Mouse (Mus musculus) forebrain, postnatal 0 days (tissue): ENCODE data around the gene Pard3. TPM values are rescaled to one million over a fixed set of nuclear protein-coding genes. Genes with fewer than 3 reads are reported as not detected.

Experiments used
- ATAC-seq: fragments of 200-750 bp; cut with Nextera tagmentation; 2 replicates; pipeline ENCODE4 v1.8.0; 2017; ENCODE audit warnings: mild to moderate bottlenecking, moderate library complexity
- DNase-seq: peaks from one replicate; pipeline ENCODE4 v3.0.0-alpha.2; 2015
- H3K27ac ChIP-seq: fragments of 300-500 bp; sonication (generic); 2 replicates; pipeline ENCODE4 v1.5.1; 2014; ENCODE audit warnings: low read depth, mild to moderate bottlenecking, antibody characterized with exemption, low read length, moderate library complexity, mixed read lengths
- H3K27me3 ChIP-seq: fragments of 300-500 bp; sonication (generic); 2 replicates; pipeline ENCODE4 v1.6.1; 2014; ENCODE audit warnings: mild to moderate bottlenecking, low read length, mixed read lengths; ENCODE audit not compliant: insufficient read depth
- H3K36me3 ChIP-seq: fragments of 300-500 bp; sonication (generic); 2 replicates; pipeline ENCODE4 v1.6.1; 2014; ENCODE audit warnings: mild to moderate bottlenecking, moderate library complexity; ENCODE audit not compliant: insufficient read depth
- H3K4me1 ChIP-seq: fragments of 300-500 bp; sonication (generic); 2 replicates; pipeline ENCODE4 v1.6.1; 2014; ENCODE audit warnings: antibody characterized with exemption; ENCODE audit not compliant: insufficient read depth
- H3K4me2 ChIP-seq: fragments of 300-500 bp; sonication (generic); 2 replicates; pipeline ENCODE4 v1.6.1; 2014; ENCODE audit warnings: low read depth, mild to moderate bottlenecking, moderate library complexity
- H3K4me3 ChIP-seq: fragments of 300-500 bp; sonication (generic); 2 replicates; pipeline ENCODE4 v1.5.1; 2014; ENCODE audit warnings: low read depth, low read length, mixed read lengths
- H3K9ac ChIP-seq: fragments of 300-500 bp; sonication (generic); 2 replicates; pipeline ENCODE4 v1.6.1; 2014; ENCODE audit warnings: mild to moderate bottlenecking
- H3K9me3 ChIP-seq: fragments of 300-500 bp; sonication (generic); 2 replicates; pipeline ENCODE4 v1.6.1; 2016; ENCODE audit warnings: low read length
- CTCF ChIP-seq: sonication (generic); IDR thresholded peaks from 2 replicates; pipeline ENCODE4 v1.5.1; 2016; ENCODE audit warnings: antibody characterized with exemption, control low read depth, low read depth
- WGBS: fragments of 180-500 bp; shearing (Covaris S2); extraction: QIAGEN DNeasy Blood & Tissue Kit; methylation state at CpG from one replicate; pipeline ENCODE4 v1.1.7; 2014; 5-methylcytosine and 5-hydroxymethylcytosine counted together
- polyA plus RNA-seq: library from polyadenylated mRNA; unstranded; fragments of >200 nt; fragmentation: Nextera tagmentation; extraction: Ambion mirVana; gene quantifications from 2 replicates; pipeline ENCODE4 v1.2.1, GENCODE M21; 2015
- total RNA-seq: library from RNA; depleted of rRNA; stranded (reverse); fragments of >200 nt; gene quantifications from 2 replicates; pipeline ENCODE4 v1.2.3, GENCODE M21; 2014

Gene Pard3
- total and polyA plus RNA-seq, 2 experiments from 2014 or later: 11.4 to 31.0 TPM

DNA sequence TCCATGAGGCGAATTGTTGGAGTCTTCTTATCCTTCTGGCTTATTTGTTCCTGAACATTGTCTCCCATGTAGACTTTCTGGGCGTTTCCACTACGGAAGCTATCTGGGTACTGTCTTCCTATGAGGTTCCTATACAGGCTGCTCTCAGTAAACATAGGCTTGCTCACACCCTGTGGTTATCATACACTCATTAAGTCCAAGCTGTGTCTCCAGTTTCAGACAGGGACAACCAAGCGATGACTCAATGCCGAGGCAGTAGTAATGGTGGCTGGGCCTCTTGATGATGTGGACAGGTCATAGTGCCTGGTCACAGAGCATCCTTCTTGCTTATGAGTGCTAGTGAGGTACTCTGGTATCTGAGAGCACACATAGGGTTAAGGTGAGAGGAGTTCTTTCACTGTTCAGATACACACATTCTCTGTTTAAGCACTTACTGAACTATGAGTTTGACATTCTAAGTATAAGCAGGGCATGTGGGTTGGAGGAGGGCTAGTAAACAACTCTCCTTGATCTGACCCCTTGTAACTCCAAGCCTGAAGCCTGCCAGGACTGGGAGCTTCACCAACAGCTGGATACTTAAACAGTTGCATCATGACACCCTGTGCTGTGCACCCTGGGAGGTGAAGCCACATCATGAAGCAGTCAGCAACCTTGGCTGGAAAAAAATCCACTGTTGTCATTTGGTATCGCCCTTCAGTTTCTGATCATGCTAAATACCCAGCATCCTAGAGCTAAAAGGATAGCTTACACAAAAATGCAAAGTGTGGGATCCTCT is 385.6 kb downstream of the Pard3 start:
- H3K27me3 ChIP-seq: no peaks in the 10 kb centered on the region
- no peaks in the 10 kb centered on the region for H3K9me3 ChIP-seq
- DNase-seq (no peak), ATAC-seq (no peak)
- H3K4me2 ChIP-seq: no peak overlapping the region
- no peak overlapping the region for H3K4me3 ChIP-seq
- H3K9ac ChIP-seq: no peak overlapping the region
- TF ChIP-seq CTCF: no peak
- H3K4me1 ChIP-seq: peaks cover 3% of the 10 kb centered on the region
- no peak overlapping the region for H3K27ac ChIP-seq
- 94% methylated on average over 6 of the region's 6 CpGs for WGBS
- no peaks in the 10 kb centered on the region for H3K36me3 ChIP-seq

DNA sequence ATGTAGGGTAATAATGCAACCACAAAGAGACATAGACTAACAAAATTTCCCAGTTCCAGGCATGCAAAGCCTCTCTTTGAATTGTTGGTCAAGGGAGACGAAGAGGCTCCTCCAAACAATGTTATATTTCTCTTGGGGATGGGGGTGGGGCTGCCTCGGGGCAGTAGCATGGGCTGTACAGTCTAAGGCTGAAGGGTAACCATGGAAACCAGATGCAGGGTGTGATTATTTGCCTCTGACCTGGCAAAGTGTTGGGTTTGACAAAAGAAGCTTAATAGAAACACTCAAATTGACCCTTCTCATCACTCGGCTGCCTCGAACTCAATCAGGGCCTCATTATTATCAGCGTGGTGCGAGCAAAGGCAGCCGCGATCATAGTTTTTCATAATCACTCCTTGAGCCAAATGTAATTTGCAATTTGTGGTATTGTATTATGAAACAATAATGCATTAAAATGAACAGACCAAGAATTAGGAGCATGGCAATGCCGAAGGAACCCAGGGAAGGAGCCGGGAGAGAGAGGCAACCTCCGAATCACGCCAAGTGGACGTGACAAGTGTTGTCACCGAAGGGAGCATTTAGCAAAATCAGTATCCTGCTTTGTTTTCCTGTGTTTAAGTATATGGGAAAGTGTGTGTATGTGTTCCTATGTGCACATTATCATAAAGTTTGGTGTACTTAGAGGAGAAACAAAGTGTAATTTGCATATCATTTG is 387.4 kb downstream of the Pard3 start:
- no peak overlapping the region for H3K4me3 ChIP-seq
- H3K27me3 ChIP-seq: no peaks in the 10 kb centered on the region
- DNase-seq: no peak
- peak; percentile 79; the same call in 1 of the 2 replicates for ATAC-seq
- WGBS: 18% methylated on average over 14 of the region's 14 CpGs
- H3K27ac ChIP-seq: no peak overlapping the region
- no peak for TF ChIP-seq CTCF
- no peak overlapping the region for H3K4me2 ChIP-seq
- no peaks in the 10 kb centered on the region for H3K9me3 ChIP-seq
- H3K4me1 ChIP-seq: peaks cover 3% of the 10 kb centered on the region
- no peaks in the 10 kb centered on the region for H3K36me3 ChIP-seq
- no peak overlapping the region for H3K9ac ChIP-seq

DNA sequence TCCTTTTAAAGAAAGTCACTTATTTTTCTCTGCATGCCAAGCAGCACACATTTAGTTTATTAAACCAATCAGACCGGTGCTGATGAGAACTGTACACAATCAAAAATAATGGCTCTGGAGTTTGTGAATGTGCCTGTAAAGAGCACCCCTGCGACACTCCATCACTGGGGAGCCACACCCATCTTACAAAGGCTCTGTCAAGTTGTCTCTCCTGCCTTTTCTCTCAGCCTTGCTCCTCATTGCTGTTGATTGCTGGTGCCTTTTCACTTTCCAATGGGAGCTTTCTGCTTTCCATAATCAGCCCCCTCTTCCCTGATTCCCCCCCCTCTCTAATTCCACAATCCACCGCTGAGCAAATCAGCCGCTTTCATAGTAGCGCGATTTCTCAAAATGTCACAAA is 388.7 kb downstream of the Pard3 start:
- H3K9me3 ChIP-seq: no peaks in the 10 kb centered on the region
- H3K27me3 ChIP-seq: no peaks in the 10 kb centered on the region
- peaks cover 3% of the 10 kb centered on the region for H3K4me1 ChIP-seq
- no peaks in the 10 kb centered on the region for H3K36me3 ChIP-seq
- no peak overlapping the region for H3K9ac ChIP-seq
- H3K4me3 ChIP-seq: no peak overlapping the region
- ATAC-seq: peak; percentile 54; the same call in 1 of the 2 replicates
- H3K27ac ChIP-seq: no peak overlapping the region
- DNase-seq: no peak
- WGBS: 49% methylated on average over 6 of the region's 6 CpGs
- TF ChIP-seq CTCF: no peak
- no peak overlapping the region for H3K4me2 ChIP-seq

GRCm38 (mm10) chr8:127457901-127458300 is 394.2 kb downstream of the Pard3 start:
- no peak overlapping the region for H3K27ac ChIP-seq
- H3K4me2 ChIP-seq: no peak overlapping the region
- no peaks in the 10 kb centered on the region for H3K9me3 ChIP-seq
- H3K36me3 ChIP-seq: no peaks in the 10 kb centered on the region
- 48% methylated on average over 3 of the region's 3 CpGs for WGBS
- ATAC-seq (no peak), DNase-seq (no peak)
- no peaks in the 10 kb centered on the region for H3K27me3 ChIP-seq
- H3K4me1 ChIP-seq: no peaks in the 10 kb centered on the region
- no peak overlapping the region for H3K4me3 ChIP-seq
- no peak overlapping the region for H3K9ac ChIP-seq
- TF ChIP-seq CTCF: no peak

- no peak overlapping the region for H3K27ac ChIP-seq
- no peaks in the 10 kb centered on the region for H3K36me3 ChIP-seq
- TF ChIP-seq CTCF: no peak
- WGBS: 88% methylated on average over 3 of the region's 3 CpGs
- no peaks in the 10 kb centered on the region for H3K27me3 ChIP-seq
- H3K9me3 ChIP-seq: no peaks in the 10 kb centered on the region
- DNase-seq (no peak), ATAC-seq (no peak)
- no peak overlapping the region for H3K9ac ChIP-seq
- no peak overlapping the region for H3K4me3 ChIP-seq
- H3K4me2 ChIP-seq: no peak overlapping the region
- no peaks in the 10 kb centered on the region for H3K4me1 ChIP-seq
Observed at GRCm38 (mm10) chr8:127461173-127461572, 397.5 kb downstream of the Pard3 start.

DNA sequence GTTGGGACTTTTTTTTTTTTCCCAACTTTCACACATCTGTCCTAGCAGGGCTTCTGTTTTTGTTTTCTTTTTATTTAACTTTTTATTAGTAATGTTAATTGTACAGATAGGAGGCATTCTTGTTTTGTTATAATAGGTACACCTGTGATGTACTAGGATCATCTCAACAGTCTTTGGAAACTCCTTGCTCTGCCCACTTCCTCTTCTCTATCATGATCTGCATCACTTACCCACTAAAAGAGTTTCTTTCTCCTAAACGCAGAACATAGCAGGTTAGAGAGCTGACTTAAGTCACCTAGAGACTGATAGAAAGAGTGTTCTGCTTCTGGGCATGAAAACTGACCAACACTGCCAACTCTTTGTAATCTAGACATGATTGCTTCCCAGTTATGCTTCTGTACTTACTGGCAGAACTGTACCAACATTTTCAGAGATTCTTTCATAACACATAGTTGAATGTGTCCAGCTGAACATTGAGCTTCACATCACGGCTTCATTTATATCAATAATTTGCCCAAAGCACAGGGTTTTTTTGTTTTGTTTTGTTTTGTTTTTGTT is 398.8 kb downstream of the Pard3 start:
- no peak for DNase-seq
- no peaks in the 10 kb centered on the region for H3K4me1 ChIP-seq
- no peak overlapping the region for H3K27ac ChIP-seq
- H3K36me3 ChIP-seq: no peaks in the 10 kb centered on the region
- no peak overlapping the region for H3K4me2 ChIP-seq
- ATAC-seq: no peak
- no peaks in the 10 kb centered on the region for H3K9me3 ChIP-seq
- no peak overlapping the region for H3K9ac ChIP-seq
- H3K4me3 ChIP-seq: no peak overlapping the region
- no peaks in the 10 kb centered on the region for H3K27me3 ChIP-seq
- TF ChIP-seq CTCF: no peak
- WGBS: 79% methylated on average over 2 of the region's 2 CpGs

DNA sequence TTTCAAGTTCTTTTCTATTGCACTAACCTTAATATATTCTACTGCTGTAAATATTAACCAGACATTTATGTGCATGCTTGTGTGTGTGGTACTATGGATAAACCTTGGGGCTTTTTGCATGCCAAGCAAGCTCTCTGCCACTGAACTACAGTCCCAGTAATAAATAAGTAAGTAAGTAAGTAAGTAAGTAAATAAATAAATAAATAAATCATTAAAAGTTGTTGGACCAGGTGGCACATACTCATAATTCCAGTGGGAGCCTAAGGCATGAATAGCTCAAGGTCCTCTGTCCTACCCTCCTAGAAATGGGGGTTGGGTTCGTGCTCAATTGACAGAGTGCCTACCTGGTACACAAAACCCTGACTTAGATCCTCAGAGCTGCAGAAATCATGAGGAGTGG is 400.6 kb downstream of the Pard3 start:
- WGBS: 97% methylated on average over 1 of the region's 1 CpGs
- H3K36me3 ChIP-seq: no peaks in the 10 kb centered on the region

More for the DNA sequence above, 400.6 kb downstream of the Pard3 start:
- Histone ChIP-seq H3K27me3 (no peaks in the 10 kb centered on the region), H3K9ac (no peak overlapping the region), H3K4me1 (no peaks in the 10 kb centered on the region), H3K4me2 (no peak overlapping the region), H3K27ac (no peak overlapping the region), H3K4me3 (no peak overlapping the region), H3K9me3 (no peaks in the 10 kb centered on the region)
- no peak for TF ChIP-seq CTCF
- no peak for DNase-seq
- ATAC-seq: no peak
